Mouse (Mus musculus) urinary bladder, adult 2 months (tissue): ENCODE data around the gene Aldh16a1. TPM values are rescaled to one million over a fixed set of nuclear protein-coding genes. Genes with fewer than 3 reads are reported as not detected.

Experiments used
- DNase-seq: peaks from one replicate; pipeline ENCODE4 v3.0.0; 2022; ENCODE audit warnings: low spot score
- polyA plus RNA-seq: library from polyadenylated mRNA; depleted of rRNA; stranded (reverse); fragments of >200 nt; gene quantifications from 2 replicates; pipeline ENCODE4 v1.2.3, GENCODE M21; 2012; rRNA removed

Aldh16a1 gene
- 27.7 and 30.9 TPM in 2 replicates for polyA plus RNA-seq

GRCm38 (mm10) chr7:45154096-45154992 lies at the start of gene Aldh16a1, which contains the start of gene Pih1d1:
Gene Aldh16a1 (minus strand): TSS chr7:45154584.
Gene Pih1d1 (plus strand): TSS chr7:45154303.
- DNase-seq, result peak; percentile 99

- DNase-seq, result no peak
Observed at GRCm38 (mm10) chr7:45202654-45203053, 48.3 kb upstream of the Aldh16a1 start.

DNA sequence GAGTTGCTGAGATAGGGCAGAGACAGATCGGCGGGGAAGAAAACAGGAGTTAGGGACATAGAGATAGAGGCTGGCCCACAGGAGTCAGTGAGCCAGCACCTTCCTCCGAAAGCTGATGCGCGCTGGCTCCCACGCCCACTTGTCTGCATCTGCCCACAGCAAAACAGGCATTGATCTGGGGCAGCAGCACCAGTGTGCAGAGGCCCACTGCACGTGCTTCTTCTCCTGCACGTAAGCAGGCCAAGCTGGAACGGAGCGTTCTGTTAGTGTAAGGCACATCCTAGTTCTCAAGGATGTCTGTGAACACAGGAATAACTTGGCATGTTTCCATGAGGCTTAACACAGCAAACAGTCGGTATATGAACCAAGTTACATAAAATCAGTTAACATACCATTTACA lies 44.6 kb upstream of the Aldh16a1 start:
- no peak for DNase-seq

DNA sequence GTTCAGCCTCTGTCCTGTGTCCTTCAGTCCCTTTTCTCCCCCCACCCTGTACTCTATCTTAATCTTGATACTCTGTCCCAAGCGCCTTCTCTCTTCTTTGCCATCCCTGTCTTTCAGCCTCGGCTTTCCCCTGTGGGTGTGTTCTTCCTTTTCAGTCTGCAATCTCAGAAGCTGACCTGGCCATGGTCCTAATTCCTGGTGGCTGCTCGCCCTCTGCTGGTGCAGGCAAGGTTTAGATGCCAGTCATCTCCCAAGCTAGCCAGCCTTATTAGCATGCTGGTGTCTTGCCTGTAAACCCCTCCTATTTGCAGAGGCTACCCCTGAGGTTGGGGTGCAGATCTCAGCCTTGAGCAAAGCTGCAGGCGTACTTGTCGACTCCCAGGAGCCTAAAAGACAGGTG lies 44.1 kb upstream of the Aldh16a1 start:
- DNase-seq, result no peak

DNA sequence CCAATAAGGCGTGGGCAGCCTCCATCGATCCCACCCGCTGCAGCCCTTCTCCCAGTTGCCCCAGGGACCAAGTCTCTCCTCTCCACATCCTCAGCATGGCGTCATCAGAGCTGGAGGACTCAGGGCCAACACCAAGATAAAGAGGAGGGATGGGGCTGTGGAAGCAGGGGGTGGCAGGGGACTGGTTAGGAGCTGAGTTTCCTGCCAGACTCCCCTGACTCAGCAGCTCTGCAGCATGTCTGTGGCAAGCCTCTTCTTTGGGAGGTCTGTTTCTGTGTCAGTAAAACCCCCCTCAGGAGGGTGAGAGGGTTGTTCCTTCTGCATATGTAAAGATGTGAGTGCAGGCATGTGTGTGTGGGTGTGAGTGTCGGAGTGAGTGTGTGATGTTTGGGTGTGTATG lies 42.6 kb upstream of the Aldh16a1 start:
- no peak for DNase-seq

GRCm38 (mm10) chr7:45196176-45196535 lies 41.8 kb upstream of the Aldh16a1 start:
- no peak for DNase-seq

DNA sequence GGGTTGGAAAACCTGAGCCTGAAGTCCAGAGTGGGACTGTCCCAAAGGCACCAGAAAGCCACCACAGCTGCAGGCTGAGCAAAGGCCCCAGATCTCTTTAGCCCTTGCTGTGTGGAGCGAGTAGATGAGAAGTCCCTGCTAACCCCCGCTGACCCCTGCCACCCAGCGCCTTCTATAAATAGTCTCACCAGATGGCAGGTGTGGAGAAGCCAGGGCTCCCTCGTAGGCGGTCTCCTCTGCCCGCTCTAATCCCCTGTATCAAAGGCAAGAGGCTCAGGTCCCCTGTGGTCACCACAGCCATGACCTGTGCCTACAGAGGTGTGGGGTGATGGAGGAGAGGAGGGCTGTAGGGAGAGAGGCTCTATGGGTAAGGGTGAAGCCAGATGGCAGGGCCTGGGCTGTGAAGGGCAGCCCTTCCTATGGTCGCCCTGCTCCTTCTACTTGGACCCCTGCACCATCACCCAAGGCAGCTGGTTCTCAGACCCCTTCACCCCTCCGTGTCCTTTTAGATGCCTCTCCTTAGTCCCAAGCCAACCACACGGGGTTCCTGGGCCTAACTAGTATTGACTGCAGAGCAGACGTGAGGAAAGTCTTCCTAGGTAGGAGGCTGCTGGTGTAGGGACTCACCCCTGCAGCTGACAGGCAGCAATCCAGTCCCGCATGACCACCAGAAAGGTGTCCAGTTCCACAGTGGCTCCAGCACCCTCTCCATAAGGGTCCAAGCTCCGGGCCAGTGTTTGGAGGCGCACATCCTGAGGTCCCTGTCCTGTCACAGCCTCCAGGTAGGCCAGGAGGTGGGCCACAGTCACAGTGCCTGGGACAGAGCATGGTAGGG lies 41.2 kb upstream of the Aldh16a1 start:
- DNase-seq, result no peak

DNA sequence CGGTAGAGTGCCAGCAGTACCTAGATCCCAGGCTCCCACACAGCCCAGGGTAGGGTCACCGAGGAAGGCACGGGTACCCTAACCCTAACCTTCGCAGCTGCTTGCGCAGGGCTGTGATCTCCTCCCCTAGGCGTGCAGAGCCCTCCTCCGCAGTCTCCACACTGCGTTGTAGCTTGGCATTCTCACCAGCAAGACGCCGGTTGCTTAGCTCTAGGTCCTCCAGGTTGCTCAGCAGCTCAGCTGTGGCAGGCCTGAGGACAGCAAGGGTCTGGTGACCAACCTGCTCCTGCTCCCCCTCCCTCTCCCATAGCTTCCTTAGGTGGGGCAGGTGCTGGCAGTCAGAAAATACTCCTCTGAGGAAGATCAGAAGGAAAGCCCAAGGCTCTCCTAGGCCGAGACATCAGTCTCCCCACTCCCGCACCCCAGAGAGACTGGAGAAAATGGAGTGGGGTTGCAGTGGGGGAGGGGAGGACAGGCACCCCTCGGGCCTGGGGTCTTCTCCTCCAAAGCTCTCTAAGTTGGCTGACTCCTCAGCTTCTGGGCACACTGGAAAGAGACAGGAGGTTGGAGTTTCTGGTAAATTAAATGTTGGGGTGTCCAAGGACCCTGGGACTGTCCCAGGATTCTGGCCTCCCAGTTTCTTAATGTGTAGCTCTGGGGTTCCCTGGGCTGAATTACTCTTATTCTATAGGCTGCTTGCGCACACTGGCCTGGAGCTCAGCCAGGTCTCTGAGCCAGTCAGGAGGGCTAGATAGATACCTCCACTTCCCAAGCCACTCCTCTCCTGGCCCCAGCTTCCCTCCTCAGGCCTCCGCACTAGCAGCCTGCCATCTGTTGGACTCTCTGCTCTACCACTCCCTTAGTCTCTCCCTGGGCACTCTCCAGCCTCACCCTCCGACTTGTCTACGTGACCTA lies 39.7 kb upstream of the Aldh16a1 start:
- no peak for DNase-seq

GRCm38 (mm10) chr7:45193406-45193805 lies 39.0 kb upstream of the Aldh16a1 start:
- DNase-seq, result no peak

DNA sequence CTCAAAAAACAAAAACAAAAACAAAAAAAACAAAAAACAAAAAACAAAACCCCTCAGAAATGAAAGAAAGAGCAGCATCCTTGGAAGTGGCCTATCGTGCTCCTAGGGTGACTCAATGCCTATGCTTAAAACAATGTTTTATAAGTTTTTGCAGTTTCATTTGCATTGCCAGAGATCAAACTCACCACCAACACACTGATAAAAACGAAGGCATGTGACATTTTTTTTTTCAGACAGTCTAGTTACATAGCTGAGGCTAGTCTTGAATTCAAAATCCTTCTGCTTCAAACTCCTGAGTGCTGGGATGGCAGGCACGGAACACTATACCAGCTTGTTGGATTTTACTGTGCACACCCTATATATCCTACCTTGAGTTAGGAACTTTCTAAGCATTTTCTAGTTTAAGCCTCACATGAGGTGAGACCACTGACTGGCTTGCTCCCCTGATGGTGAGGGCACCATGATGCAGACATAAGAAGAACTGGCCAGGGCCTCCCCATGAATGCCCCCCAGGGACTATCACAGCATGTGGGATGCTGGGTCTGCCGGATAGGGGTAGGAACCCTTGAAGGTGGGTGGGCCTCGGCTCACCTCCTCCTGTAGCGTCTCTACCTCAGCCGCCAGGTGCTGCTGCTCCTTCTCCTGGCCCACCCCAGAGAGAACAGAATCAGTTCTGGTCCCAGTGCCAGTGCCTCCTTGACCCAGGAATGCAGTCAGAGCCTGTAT lies 38.4 kb upstream of the Aldh16a1 start:
- DNase-seq, result no peak

- DNase-seq, result no peak
Observed at GRCm38 (mm10) chr7:45191803-45192363, 37.5 kb upstream of the Aldh16a1 start.

DNA sequence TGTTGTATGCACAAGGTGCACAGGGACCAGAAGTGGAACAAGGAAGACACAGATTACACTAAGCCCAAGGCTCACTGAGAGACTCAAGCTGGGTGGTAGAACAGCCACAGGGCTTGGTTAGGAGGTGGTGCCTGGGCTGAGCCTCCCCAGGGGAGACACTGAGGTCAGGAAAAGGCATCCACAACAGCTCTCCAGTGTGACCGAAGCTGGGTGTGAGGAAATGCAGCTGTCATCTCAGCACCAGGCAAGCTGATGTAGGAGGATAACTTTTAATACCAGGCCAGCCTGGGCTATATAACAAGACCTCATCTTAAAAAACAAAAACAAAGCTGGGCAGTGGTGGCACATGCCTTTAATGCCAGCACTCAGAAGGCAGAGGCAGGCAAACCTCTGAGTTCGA lies 36.8 kb upstream of the Aldh16a1 start:
- DNase-seq, result no peak

GRCm38 (mm10) chr7:45190186-45190585 lies 35.8 kb upstream of the Aldh16a1 start:
- DNase-seq, result no peak

DNA sequence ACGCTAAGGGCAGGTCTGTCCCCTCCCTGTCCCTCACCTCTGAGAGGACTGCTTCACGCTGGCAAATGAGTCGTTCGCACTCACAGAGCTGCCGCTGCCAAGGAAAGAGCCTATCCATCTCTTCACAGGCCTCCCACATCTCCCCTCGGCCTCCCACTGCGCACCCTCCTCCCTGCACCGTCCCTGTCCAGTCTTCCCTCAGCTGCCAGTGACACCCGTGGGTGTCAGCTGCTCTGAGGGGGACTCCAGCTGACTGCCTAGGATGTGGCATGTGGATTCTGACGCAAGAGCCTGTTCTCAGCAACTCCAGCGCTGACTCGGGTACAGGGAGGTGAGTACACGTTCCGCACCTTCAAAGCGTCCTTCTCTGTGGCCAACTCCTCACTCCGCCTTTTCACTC lies 35.2 kb upstream of the Aldh16a1 start:
- no peak for DNase-seq

DNA sequence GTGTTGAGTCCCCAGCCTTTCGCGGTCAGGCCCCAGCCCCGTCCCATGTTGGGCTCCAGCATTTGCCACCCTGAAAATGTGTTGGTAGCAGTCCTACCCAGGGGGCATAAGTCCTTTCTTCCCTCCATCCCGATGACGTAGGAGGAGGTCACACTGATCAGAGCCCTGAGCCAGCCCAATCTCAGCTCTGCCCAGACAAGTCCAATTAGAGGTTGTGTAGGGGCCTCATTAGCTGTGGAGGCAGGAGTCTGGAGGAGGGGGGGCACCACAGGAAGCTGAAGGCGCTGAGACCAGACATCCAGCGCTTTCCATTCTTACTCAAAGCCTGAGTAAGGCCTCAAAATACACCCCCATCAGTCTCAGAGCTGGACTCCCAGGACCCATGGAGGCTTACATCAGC lies 31.5 kb upstream of the Aldh16a1 start:
- no peak for DNase-seq

GRCm38 (mm10) chr7:45183672-45184071 lies 29.3 kb upstream of the Aldh16a1 start:
- DNase-seq, result no peak

- no peak for DNase-seq
Observed at GRCm38 (mm10) chr7:45182606-45183005, 28.2 kb upstream of the Aldh16a1 start.

DNA sequence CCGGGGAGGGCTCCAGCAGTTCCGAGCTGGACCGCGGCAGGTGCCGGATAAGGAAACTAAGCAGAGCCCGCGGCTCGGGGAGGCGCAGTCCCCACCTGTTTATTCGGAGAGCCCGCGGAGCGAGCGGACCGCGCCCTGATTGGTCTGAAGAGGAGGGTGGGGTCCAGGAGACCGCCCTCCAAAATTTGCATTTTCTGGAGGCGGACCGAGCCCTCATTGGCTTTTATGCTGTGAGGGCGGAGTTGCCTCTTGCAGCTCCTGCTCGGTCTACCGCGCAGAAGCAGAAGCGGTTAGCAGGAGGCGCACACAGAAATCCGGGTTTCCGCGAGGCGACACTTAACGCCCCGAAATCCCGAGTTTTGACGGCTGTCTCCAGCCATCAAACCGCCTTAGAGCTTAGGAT lies 27.8 kb upstream of the Aldh16a1 start:
- peak; percentile 72 for DNase-seq

- DNase-seq, result no peak
Observed at GRCm38 (mm10) chr7:45181540-45181939, 27.2 kb upstream of the Aldh16a1 start.

- DNase-seq, result no peak
Observed at GRCm38 (mm10) chr7:45180896-45181477, 26.6 kb upstream of the Aldh16a1 start, which contains the start of gene Pth2. Gene Pth2 (plus strand): TSS chr7:45180995.
